Mouse (Mus musculus) intestine, embryonic 15.5 days (tissue): ENCODE measurements around the gene Shank2. TPM values are rescaled to one million over a fixed set of nuclear protein-coding genes. Genes with fewer than 3 reads are reported as not detected.
A peak's percentile ranks its signal among the peaks of the same experiment; 100 is the strongest.

Experiments
- ATAC-seq: fragments of 200-750 bp; cut with Nextera tagmentation; 2 replicates; pipeline ENCODE4 v1.8.0; 2017; ENCODE audit warnings: moderate TSS enrichment, moderate library complexity
- H3K27ac ChIP-seq: fragments of 300-500 bp; sonication (generic); 2 replicates; pipeline ENCODE4 v1.5.1; 2015; ENCODE audit warnings: mild to moderate bottlenecking, inconsistent platforms
- H3K27me3 ChIP-seq: fragments of 300-500 bp; sonication (generic); replicated peaks from 2 replicates; pipeline ENCODE4 v1.6.1; 2015; ENCODE audit warnings: inconsistent platforms
- H3K36me3 ChIP-seq: fragments of 300-500 bp; sonication (generic); 2 replicates; pipeline ENCODE4 v1.6.1; 2015; ENCODE audit warnings: inconsistent platforms
- H3K4me1 ChIP-seq: fragments of 300-500 bp; sonication (generic); replicated peaks from 2 replicates; pipeline ENCODE4 v1.6.1; 2015; ENCODE audit warnings: inconsistent platforms
- H3K4me2 ChIP-seq: fragments of 300-500 bp; sonication (generic); replicated peaks from 2 replicates; pipeline ENCODE4 v1.6.1; 2015; ENCODE audit warnings: mild to moderate bottlenecking, inconsistent platforms
- H3K4me3 ChIP-seq: fragments of 300-500 bp; sonication (generic); replicated peaks from 2 replicates; pipeline ENCODE4 v1.5.1; 2015; ENCODE audit warnings: inconsistent platforms
- H3K9ac ChIP-seq: fragments of 300-500 bp; sonication (generic); 2 replicates; pipeline ENCODE4 v1.6.1; 2015; ENCODE audit warnings: inconsistent platforms
- H3K9me3 ChIP-seq: fragments of 300-500 bp; sonication (generic); 2 replicates; pipeline ENCODE4 v1.6.1; 2016; ENCODE audit warnings: inconsistent platforms
- WGBS: fragments of 180-500 bp; shearing (Covaris S2); methylation state at CpG from one replicate; pipeline ENCODE4 v1.1.7; 2015; 5-methylcytosine and 5-hydroxymethylcytosine counted together
- polyA plus RNA-seq: library from polyadenylated mRNA; unstranded; fragments of >200 nt; fragmentation: Nextera tagmentation; extraction: Ambion mirVana; gene quantifications from 2 replicates; pipeline ENCODE4 v1.2.1, GENCODE M21; 2015

Shank2 gene
- polyA plus RNA-seq, 1 experiment from 2014 or later: 0.99 TPM

DNA sequence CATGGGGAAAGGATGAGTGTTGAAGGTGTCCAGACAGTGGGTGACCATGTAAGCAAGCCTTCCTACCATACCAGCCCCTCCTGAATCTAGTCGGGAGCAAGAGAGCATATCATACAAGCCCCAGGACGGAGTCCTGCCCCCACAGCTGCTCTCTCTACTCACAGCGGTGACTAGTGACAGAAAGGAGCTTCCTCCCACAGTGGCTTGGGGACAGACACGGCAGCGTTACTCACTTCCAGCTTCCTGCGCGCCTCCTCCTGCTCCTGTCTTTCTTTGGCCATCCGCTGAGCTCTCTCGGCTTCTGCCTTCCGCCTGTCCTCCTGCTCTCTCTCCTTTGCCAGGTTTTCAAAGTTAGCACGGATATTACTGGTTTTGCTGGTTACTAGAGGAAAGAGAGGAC is 439.7 kb downstream of the Shank2 start:
- no peaks in the 10 kb centered on the region for H3K9me3 ChIP-seq
- no peak overlapping the region for H3K4me3 ChIP-seq
- no peaks in the 10 kb centered on the region for H3K4me1 ChIP-seq
- H3K36me3 ChIP-seq: peaks cover 72% of the 10 kb centered on the region
- no peaks in the 10 kb centered on the region for H3K27me3 ChIP-seq
- H3K27ac ChIP-seq: no peak overlapping the region
- H3K4me2 ChIP-seq: no peak overlapping the region
- WGBS: 92% methylated on average over 11 of the region's 11 CpGs
- H3K9ac ChIP-seq: no peak overlapping the region
- ATAC-seq: no peak

DNA sequence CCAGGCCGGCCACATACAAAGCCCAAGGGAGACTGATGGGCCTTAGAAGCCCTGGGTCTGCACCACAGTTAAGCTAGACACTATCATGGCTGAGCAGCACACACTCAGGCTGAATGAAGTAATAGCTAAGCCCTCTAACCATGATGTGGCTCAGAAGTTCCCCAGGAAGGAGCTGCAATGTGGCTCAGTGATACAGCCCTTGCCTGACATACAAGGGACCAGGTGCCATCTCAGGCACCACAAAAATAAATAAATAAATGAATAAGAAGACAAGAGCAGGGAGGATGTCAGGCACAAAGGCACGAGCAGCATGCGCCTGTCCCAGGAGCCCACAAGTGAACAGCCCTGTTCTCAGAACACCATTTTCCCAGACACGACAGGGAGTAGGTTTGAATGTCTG is 440.2 kb downstream of the Shank2 start:
- WGBS: 89% methylated on average over 4 of the region's 4 CpGs
- no peak overlapping the region for H3K27ac ChIP-seq

DNA sequence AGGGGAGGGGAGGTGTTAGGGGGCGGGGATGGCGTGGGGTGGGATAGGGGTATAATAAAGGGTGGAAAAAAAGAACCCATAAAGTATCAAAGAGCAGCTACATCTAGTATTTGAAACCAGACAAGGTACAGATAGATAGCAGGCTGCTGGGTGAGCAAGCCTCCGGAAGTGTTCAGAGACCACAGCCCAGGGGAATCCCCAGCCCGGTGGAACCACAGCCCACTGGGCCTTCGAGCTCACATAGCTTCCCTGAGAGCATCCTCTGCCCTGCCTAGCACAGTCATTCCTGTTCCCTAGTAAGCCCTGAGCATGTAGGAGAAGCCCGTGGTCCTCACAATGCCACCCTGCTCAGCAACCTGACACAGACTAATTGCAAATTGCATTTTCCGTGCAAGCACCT is 443.1 kb downstream of the Shank2 start:
- Histone ChIP-seq H3K4me1 (no peaks in the 10 kb centered on the region), H3K9ac (no peak overlapping the region), H3K4me3 (no peak overlapping the region), H3K27ac (no peak overlapping the region), H3K4me2 (no peak overlapping the region), H3K27me3 (no peaks in the 10 kb centered on the region), H3K9me3 (no peaks in the 10 kb centered on the region), H3K36me3 (peaks cover 58% of the 10 kb centered on the region)
- 87% methylated on average over 7 of the region's 7 CpGs for whole genome bisulfite sequencing
- ATAC-seq: no peak

More for the DNA sequence above, 440.2 kb downstream of the Shank2 start:
- ATAC-seq: no peak
- Histone ChIP-seq H3K36me3 (peaks cover 69% of the 10 kb centered on the region), H3K9me3 (no peaks in the 10 kb centered on the region), H3K27me3 (no peaks in the 10 kb centered on the region), H3K4me1 (no peaks in the 10 kb centered on the region), H3K4me2 (no peak overlapping the region), H3K4me3 (no peak overlapping the region), H3K9ac (no peak overlapping the region)

DNA sequence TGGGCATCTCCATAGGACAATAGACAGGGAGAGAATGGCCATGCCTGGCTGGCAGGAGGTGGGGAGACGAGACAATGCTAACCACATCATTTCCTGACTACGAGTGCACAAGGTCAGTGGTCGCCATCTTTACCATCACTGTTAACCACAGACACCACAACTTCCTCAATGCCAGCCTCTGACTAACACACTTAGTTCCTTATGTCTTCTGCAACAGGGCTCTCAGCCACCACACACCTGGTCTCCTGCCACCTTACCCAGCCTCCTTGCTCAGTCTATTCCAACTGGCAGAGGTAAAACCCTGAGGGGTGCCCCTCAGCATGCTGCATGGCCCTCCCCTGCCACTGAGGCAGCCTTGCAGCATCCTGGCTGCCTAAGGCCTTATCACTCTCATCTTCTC is 445.4 kb downstream of the Shank2 start:
- ATAC-seq: no peak
- no peak overlapping the region for H3K4me3 ChIP-seq
- H3K4me1 ChIP-seq: no peaks in the 10 kb centered on the region
- peaks cover 44% of the 10 kb centered on the region for H3K36me3 ChIP-seq
- no peak overlapping the region for H3K9ac ChIP-seq
- 94% methylated on average over 3 of the region's 3 CpGs for WGBS
- no peak overlapping the region for H3K4me2 ChIP-seq
- H3K27ac ChIP-seq: no peak overlapping the region
- H3K27me3 ChIP-seq: no peaks in the 10 kb centered on the region
- no peaks in the 10 kb centered on the region for H3K9me3 ChIP-seq

DNA sequence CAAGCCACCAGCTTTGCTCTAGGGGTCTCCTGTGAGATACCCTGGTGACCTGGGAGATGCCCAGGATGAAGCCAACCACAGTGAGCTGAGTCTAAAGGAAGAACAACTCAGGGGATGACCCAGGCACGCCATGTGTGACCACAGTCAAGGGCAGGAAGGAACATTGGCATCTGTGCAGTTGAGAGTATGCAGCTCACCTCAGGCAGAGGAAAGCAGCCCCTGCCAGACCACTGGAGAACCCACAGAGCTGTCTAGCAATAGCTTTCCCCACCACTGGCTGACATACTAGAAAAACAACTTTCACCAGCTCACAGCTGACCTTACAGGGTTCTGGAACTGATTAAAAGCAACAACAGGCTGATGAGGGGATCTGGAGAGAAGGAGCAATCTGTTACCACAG is 446.5 kb downstream of the Shank2 start:
- ATAC-seq: no peak
- WGBS: 85% methylated on average over 1 of the region's 1 CpGs
- H3K27ac ChIP-seq: no peak overlapping the region
- H3K9ac ChIP-seq: no peak overlapping the region
- H3K9me3 ChIP-seq: no peaks in the 10 kb centered on the region
- H3K36me3 ChIP-seq: peaks cover 52% of the 10 kb centered on the region
- no peak overlapping the region for H3K4me2 ChIP-seq
- H3K27me3 ChIP-seq: no peaks in the 10 kb centered on the region
- no peaks in the 10 kb centered on the region for H3K4me1 ChIP-seq
- no peak overlapping the region for H3K4me3 ChIP-seq

DNA sequence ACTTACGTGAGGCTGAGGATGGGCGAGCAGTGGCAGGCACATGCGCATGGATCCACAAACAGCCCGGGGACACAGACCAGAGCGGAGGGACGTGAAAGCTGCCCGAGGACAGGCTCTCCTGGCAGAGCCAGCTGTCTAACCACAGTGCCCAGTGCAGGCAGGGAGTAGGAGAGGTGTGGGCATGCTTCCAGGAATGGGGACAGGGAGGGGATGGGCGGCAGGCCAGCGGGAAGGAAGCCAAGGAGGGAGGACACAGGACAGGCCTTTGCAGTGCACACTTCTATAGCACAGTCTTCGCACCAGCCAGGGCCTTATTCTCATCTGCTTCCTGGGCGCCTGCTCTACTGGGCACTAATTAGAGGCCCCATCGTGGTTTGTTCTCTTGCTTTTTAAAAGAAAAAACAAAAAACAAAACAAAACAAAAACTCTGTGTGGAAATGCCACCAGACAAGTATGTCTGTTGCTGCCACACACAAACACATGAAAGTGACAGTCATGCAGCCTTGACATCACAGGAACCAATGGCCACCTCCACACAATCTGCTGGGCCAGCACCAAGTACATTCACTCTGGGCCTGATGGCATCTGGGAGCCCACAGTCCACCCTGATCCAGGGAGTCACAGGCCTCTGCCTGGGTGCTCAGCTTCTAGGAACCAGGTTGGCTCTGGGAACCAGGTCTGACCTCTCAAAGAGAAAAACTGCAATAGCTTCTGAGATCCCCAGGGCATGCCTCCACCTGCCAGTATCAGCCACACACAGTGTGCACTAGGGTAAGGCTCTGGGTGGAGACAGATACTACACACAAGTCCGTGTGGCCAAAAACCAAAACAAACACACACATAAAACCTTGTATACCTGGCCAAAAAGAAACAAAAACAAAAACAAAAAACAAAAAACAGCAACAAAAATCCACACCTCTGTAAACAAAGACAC is 448.2 kb downstream of the Shank2 start:
- ATAC-seq: no peak
- H3K27ac ChIP-seq: no peak overlapping the region
- peaks cover 65% of the 10 kb centered on the region for H3K36me3 ChIP-seq
- no peak overlapping the region for H3K4me3 ChIP-seq
- no peak overlapping the region for H3K9ac ChIP-seq
- H3K4me1 ChIP-seq: no peaks in the 10 kb centered on the region
- no peaks in the 10 kb centered on the region for H3K9me3 ChIP-seq
- H3K4me2 ChIP-seq: no peak overlapping the region
- WGBS: 95% methylated on average over 13 of the region's 13 CpGs
- no peaks in the 10 kb centered on the region for H3K27me3 ChIP-seq

DNA sequence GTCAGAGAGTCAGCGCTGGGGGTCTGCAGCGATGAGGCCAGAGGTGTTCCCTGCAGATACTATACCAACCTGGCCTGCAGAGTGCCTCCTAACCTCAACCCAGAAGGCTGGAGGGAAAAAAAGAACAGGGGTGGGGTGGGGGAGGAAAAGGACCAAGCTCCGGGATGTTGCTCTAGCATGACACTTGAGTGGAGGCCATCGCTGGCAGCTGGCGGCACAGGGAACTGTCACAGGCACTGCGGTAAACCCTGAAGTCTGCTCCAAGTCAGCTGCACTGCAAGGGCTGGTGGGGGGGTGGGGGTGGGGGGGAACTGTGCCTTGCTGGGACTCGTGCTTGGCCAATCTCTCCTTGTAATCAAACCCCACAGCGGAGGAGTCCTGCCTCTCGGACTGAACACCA is 448.9 kb downstream of the Shank2 start:
- Histone ChIP-seq H3K27ac (no peak overlapping the region), H3K4me1 (no peaks in the 10 kb centered on the region), H3K9ac (no peak overlapping the region), H3K36me3 (peaks cover 65% of the 10 kb centered on the region), H3K27me3 (no peaks in the 10 kb centered on the region), H3K9me3 (no peaks in the 10 kb centered on the region), H3K4me3 (no peak overlapping the region), H3K4me2 (no peak overlapping the region)
- ATAC-seq: no peak
- WGBS: 90% methylated on average over 9 of the region's 9 CpGs

DNA sequence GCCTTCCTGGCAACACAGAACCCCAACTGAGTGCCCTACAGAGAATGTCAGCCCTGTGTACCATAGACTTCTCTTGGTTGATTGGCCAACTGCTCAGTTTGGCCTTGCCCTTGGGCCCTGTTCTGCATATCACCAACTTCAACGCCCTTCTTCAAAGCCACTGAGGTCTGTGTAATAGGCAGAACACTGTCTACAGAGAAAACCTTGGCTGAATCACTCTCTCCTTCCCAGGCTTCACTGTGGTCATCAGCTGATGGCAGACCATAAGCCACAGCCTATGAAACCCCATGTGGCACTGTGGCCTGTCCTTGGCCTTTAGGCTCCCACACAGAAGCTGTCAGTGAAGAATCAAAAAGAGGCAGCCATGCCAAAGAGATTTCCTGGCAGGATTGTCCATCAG is 457.2 kb downstream of the Shank2 start:
- Histone ChIP-seq H3K36me3 (peaks cover 86% of the 10 kb centered on the region), H3K4me2 (no peak overlapping the region), H3K27ac (no peak overlapping the region), H3K27me3 (no peaks in the 10 kb centered on the region), H3K4me1 (no peaks in the 10 kb centered on the region), H3K9ac (no peak overlapping the region), H3K9me3 (no peaks in the 10 kb centered on the region), H3K4me3 (no peak overlapping the region)
- WGBS: 94% methylated on average over 1 of the region's 1 CpGs
- ATAC-seq: no peak

DNA sequence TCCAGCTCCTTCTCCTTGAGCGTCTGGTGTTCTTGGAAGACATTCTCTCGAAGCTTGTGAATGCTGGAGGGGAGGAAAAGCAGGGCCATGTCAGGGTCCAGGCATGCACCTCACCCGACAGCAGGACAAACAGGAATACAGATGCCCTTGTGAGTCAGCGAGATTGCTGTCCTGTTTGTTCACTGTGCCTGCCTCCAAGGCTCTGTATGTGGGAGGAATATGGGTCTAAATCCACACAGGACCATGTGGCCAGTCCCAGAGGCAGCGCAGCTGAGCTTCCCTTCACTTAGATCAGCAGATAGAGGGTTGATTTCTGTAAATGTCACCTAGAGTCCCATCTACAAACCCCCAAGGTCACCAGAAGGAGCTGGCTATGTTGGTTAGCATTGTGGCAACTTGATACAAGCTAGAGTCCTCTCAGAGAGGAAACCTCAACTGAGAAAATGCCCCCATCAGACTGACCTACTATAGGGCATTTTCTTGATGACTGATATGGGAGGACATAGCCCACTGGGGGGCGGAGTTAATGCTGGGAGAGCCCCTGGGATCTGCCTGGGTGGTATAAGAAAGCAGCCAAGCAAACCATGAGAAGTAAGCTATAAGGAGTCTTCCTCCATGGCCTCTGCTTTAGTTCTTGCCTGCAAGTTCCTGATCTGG is 459.6 kb downstream of the Shank2 start:
- ATAC-seq: no peak
- H3K4me2 ChIP-seq: no peak overlapping the region
- H3K9me3 ChIP-seq: no peaks in the 10 kb centered on the region
- 92% methylated on average over 6 of the region's 6 CpGs for WGBS
- H3K4me1 ChIP-seq: no peaks in the 10 kb centered on the region
- H3K36me3 ChIP-seq: peaks cover 76% of the 10 kb centered on the region
- no peak overlapping the region for H3K4me3 ChIP-seq
- H3K27me3 ChIP-seq: no peaks in the 10 kb centered on the region
- no peak overlapping the region for H3K9ac ChIP-seq
- no peak overlapping the region for H3K27ac ChIP-seq

DNA sequence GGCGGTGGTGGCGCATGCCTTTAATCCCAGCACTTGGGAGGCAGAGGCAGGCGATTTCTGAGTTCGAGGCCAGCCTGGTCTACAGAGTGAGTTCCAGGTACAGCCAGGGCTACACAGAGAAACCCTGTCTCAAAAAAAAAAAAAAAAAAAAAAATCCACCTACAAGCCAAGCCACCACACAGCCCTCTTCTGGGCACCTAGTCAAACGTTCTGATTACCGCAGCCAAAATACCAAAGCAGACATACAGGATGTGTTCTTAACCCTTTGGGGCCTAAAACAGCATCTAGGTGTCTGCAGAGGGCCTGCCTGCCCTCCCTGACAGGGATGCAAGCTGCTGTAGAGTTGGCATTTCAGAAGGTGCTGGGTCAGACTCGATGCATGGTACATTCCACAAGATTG is 460.8 kb downstream of the Shank2 start:
- H3K9me3 ChIP-seq: no peaks in the 10 kb centered on the region
- no peaks in the 10 kb centered on the region for H3K4me1 ChIP-seq
- H3K4me3 ChIP-seq: no peak overlapping the region
- no peak overlapping the region for H3K4me2 ChIP-seq
- peaks cover 64% of the 10 kb centered on the region for H3K36me3 ChIP-seq
- H3K9ac ChIP-seq: no peak overlapping the region
- no peak for ATAC-seq
- WGBS: 83% methylated on average over 7 of the region's 7 CpGs
- no peaks in the 10 kb centered on the region for H3K27me3 ChIP-seq
- H3K27ac ChIP-seq: no peak overlapping the region

DNA sequence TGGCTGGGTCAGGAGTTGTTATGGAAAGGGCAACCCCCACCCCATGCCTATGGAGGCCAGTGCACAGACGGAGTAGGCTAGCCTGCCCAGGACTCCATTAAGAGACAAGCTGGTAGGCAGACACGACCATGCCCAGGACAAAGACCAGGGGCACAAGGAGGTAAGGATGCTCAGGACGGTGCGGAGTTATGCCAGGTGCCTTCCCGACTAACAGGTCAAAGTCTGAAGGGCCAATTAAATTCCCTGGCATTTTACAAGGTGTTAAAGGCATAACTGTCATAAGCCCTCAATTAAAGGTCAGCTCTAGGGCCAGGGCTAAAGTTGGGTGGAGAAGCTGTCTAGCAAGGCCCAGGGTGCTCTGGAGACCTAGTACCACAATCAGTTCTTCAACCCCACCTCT is 467.0 kb downstream of the Shank2 start:
- peak overlapping the region; percentile 82; the same call in 1 of the 2 replicates for H3K4me3 ChIP-seq
- no peaks in the 10 kb centered on the region for H3K9me3 ChIP-seq
- peaks cover 16% of the 10 kb centered on the region for H3K36me3 ChIP-seq
- no peaks in the 10 kb centered on the region for H3K27me3 ChIP-seq
- WGBS: 63% methylated on average over 5 of the region's 5 CpGs
- peaks cover 17% of the 10 kb centered on the region for H3K4me1 ChIP-seq
- no peak overlapping the region for H3K27ac ChIP-seq
- H3K9ac ChIP-seq: peak overlapping the region; percentile 90; the same call in 1 of the 2 replicates
- 0 out of 2 replicates have a peak, but pooled peaks have one; percentile 1 for ATAC-seq
- peak overlapping the region; percentile 79 for H3K4me2 ChIP-seq

DNA sequence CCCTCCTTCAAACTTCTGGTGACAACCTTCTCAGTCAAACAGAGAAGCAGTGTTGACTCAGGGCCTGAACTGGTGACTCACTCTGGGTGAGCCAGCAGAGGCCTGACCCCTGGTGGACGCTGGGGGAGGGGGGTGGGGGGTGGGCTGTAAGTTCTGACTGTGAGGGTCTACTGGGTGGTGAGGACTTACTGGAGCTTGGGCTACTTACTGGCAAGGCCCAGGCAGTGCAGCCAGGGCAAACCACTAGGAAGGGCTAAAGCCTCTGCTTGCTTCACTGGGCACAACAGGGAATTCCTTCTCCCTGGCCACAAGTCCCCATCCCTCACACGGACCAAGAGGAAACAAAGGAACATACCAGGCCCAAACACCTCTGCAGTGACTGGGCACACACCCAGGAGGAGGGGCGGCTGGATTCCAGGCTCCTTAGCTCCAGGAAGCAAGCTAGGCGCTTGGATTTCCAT is 467.5 kb downstream of the Shank2 start:
- peak overlapping the region; percentile 90 for H3K9ac ChIP-seq
- WGBS: 19% methylated on average over 4 of the region's 4 CpGs
- peak overlapping the region; percentile 79 for H3K27ac ChIP-seq
- H3K36me3 ChIP-seq: peaks cover 14% of the 10 kb centered on the region
- peak overlapping the region; percentile 79 for H3K4me2 ChIP-seq
- peaks cover 17% of the 10 kb centered on the region for H3K4me1 ChIP-seq
- peak; percentile 24; the same call in 1 of the 2 replicates for ATAC-seq
- peak overlapping the region; percentile 82 for H3K4me3 ChIP-seq
- no peaks in the 10 kb centered on the region for H3K9me3 ChIP-seq
- no peaks in the 10 kb centered on the region for H3K27me3 ChIP-seq
